Mouse (Mus musculus) layer of hippocampus, adult 9-11 months (tissue): ENCODE results near the gene Hormad2.

ENCODE experiments used
- DNase-seq: peaks from one replicate; pipeline ENCODE4 v3.0.0; 2022

Gene Hormad2

DNA sequence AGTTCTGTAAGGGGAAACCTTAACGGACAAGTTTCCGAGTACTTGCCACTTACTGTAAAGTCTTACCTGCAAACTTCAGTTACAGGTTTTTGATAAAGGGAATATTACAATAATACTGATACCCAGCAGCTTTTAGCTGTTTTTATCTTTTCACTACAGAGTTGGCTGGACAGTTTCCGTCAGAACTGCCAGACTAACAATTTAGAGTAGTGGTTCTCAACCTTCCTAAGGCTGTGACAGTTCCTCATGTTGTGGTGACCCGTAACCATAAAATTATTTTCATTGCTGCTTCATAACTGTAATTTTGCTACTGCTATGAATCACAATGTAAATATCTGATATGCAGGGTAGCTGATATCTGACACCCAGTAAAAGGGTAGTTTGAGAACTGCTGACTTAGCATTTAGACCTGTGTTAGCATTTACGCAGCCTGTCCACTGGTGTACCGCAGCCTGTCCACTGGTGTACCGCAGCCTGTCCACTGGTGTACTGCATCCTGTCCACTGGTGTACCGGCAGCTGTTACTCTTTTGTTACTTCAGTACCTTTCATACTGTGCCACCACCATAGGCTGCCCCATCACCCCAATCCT lies 104.1 kb downstream of the Hormad2 start:
- DNase-seq, result no peak

DNA sequence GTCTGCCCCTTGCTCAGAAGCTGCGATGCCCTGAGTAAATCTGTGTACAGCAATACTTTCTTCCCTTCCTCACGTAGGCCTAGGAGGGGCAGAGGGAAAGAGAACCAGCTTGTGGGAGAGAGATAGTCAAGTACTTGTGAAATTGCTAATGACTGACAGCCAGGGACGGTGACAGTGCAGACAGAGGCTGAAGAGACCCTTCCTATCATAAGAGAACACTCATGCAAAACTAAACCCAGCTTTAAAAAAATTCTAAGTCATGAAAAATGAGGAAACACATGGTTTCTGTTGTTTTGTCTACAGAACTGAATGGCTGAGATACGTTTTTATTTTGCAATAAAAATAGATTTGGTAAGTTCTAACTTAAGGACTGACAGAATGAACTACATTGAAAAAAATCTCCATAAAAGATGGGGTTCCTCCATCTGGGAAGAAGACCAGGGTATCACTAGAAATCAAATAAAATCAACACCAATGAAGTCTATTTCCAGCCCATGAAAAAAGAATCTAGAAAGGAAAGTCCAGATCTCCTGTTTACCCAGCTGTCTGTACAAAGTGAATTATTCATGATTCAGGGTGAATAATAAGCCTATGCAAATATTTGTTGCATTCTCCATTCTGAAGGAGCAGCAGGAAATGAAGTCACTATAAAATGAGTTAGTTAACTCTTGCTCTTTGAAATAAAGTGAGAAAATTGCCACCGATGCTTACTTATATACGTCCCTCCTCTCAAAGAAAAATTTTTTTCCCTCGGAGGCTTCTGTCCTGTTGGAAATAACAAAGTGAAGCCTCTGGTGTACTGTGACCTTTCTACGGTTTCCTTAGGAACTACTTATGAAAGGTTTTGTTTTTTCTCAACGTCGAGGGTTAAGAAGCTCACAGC lies 104.9 kb downstream of the Hormad2 start:
- DNase-seq, result no peak

DNA sequence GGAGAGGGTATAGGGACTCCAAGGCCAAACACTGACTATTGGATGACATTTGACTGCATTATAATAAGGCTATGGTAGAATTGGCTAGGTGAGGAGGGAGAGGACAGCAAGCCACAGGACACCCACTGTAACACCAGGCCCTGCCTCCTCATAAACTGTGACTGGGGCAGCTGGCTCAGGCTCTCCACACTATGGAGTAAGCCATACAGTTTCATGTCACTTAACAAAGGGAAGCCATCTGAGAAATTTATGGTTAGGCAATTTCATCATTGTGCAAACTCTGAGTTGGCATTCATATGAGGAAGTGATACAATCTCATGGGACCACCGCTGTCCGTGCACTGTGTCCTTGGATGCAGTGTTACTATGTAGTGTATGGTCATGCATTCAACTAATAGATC lies 107.9 kb downstream of the Hormad2 start:
- DNase-seq, result no peak

DNA sequence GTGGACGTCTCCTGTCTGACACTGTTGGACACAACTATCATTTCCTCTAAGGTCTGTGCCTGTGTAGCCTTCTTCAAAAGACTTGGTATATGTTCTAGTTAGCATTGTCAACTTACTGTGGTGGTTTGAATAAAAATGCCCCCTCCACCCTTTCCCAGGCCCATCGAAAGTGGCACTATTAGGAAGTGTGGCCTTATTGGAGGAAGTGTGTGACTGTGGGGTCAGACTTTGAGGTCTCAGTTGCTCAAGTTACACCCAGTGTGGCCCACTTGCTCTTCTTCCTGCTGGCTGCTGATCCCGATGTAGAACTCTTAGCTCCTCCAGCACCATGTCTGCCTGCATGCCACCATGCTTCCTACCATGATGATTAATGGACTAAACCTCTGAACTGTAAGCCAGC lies 112.7 kb downstream of the Hormad2 start:
- DNase-seq, result no peak

DNA sequence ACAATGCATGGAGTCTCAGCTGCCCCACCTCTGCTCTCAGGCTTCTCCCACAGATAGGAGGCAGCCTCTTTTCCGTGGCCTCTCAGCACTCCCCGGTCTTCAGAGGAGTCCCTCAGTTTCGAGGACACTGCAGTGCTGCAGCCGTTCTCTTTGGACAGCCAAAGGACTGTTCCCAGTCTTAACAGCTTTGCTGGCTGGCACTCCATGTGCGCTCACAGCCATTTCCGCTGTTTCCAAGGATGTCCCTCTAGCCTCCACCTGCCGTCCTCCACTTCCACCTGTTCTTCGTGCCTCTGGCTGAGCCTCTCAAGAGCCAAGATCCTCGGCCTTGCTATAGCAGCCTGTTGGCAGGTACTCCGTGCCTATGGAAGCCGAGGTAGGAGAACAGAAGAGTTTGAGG lies 117.4 kb downstream of the Hormad2 start:
- no peak for DNase-seq

DNA sequence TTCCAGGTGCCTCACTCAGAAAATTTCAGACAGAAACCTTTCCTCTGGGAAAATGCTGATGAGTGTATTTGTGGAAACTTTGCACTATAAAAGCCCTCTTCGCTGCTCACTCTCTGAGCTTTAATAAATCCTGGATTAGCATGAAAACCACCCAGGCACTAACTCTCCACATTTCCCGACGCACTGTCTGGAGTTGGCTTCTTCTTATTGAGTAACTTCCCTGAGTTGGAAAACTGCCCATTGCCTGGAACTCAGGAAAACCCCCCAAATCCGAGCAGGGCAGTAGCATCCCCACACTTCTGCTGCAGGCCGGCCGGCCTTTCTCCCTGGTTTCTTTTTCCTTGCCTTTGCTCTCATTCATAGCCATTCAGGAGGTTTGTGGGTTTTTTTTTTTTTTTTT lies 118.0 kb downstream of the Hormad2 start:
- DNase-seq, result no peak

DNA sequence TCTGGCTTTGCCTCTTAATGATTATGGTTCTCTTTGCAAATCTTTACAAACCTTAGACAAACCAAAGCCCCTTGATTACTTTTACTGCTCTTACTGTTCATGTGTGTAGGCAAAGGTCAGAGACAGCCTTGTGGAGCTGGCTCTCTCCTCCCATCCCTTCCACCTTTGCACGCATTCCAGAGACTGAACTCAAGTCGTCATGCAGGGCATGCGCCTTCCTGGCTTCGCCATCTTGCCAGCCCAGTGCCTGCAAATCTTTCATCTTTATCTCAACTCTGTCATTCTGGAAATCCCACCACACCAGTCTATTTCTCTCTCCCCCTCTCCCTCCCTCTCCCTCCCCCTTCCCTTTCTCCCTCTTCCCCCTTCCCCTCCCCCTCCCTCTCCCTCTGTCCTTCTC lies 120.0 kb downstream of the Hormad2 start:
- no peak for DNase-seq

DNA sequence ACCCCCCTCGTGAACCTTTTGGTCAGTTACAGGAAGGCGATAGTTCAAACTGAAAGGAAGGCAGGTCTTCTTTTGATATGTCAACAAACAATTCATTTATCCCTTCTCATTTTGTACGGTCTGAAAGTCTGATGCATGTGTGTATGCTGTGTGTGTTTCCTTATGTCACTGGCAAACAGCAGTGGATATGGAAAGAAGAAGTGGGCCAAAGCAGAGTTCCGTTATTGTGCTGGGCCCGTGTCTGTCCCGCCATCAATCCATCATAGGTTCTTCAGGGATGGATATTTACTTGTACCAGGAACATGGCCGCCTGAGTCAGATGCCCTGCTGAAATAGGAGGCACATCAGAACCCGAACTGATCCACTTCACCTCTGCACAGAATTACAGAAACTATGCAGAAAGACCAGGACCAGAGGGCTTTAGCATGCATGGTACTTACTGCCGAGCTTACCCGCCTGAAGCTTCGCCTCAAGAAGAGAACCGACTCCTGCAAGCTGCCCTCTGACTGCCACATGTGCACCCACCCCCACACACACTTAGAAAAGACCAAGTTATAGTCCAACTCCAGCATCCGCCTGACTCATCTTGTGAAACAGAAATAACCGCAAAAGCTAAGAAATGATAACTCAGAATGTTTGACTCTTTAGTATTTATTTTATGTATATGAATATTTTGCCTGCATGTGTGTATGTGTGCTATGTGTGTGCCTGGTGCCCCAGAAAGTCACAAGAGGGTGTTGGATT lies 121.5 kb downstream of the Hormad2 start:
- no peak for DNase-seq

DNA sequence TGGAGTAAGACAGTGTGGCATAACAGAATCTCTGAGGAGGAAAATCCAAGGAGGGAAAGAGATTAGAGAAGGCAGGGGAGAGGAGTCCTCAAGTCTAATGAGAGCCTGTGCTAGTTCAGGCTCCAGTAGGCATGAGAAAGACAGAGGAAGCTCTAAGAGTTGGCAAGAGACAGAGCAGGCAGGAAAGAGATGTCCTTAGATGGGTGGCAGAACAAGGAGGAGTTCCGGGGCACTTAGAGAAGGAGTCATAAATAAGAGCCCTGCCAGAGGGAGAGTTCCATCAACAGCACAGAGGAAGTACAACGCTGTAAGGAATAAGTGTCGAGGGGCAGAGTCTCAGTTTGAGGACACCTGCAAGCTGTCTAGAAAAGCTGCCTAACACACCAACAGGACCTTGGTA lies 122.9 kb downstream of the Hormad2 start:
- DNase-seq, result no peak

DNA sequence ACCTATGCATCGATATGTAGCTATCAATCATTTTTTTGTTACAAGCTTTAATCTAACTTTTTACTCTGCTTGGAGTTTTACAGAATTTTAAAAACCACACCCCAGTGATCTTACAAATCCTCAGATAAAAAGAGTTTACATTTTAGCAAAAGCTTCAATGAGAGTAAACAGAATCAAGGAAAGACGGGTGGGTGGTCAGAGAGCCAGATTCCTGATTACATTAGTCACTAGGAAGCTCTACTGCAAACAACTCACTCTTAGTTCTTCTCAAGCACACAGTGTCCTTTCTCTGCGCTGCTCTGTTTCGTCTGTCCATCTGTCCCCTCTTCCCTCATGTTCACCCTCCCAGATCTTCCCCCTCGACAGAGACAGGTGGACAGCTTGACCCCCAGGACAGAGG lies 123.6 kb downstream of the Hormad2 start:
- DNase-seq, result no peak

DNA sequence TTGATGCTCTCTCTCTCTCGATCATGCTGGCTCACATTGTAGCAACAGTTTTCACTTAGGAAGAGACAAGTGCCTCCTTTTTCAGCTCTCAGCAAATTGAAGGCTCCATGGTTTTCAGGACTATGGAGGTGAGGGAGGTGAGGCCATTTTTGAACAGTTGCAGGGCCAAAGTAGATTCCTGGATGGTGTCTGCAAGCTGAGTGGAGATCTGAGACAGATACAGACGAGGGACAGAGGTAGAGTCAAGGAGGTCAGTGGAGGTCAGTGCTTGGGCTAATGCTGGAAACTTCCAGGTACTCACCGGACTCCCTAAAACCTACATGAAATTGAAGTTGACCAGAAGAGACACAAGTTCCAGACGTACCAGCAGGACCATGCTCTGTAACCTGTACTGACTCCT lies 128.7 kb downstream of the Hormad2 start:
- no peak for DNase-seq

DNA sequence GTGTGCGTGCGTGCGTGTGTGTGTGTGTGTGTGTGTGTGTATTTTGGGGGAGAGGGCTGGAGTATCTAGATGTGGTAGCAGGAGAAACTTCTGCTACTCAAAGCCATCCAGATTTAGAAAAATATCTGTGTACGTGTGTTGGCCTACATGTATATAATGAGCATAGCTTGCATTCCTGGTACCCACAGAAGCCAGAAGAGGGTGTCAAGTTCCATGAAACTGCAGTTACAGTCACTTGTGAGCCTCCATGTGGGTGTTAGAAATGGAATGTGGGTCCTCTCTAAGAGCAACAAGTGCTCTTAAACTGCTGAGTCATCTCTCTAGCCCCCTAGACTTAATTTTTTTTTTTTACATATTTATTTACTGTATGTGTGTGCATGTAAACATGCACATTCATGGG lies 130.6 kb downstream of the Hormad2 start:
- DNase-seq, result no peak

DNA sequence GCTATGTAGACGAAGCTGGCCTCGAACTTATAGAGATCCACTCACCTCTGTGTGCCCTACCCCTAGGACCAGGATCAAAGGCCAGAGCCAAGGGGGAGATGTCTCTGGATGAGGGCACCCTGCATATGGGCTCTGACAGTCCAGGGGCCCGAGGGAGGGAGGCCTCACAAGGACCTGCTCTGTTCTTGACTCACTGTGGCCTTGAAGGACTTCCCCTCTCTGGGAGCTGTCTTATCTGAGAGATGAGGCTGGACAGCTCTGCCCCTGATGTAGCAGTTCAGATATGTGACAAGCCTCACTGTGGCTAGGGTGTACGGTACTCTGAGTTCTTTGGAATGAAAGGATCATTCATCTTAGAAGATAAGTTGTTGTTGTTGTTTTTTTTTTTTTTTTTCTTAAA lies 131.3 kb downstream of the Hormad2 start:
- no peak for DNase-seq

DNA sequence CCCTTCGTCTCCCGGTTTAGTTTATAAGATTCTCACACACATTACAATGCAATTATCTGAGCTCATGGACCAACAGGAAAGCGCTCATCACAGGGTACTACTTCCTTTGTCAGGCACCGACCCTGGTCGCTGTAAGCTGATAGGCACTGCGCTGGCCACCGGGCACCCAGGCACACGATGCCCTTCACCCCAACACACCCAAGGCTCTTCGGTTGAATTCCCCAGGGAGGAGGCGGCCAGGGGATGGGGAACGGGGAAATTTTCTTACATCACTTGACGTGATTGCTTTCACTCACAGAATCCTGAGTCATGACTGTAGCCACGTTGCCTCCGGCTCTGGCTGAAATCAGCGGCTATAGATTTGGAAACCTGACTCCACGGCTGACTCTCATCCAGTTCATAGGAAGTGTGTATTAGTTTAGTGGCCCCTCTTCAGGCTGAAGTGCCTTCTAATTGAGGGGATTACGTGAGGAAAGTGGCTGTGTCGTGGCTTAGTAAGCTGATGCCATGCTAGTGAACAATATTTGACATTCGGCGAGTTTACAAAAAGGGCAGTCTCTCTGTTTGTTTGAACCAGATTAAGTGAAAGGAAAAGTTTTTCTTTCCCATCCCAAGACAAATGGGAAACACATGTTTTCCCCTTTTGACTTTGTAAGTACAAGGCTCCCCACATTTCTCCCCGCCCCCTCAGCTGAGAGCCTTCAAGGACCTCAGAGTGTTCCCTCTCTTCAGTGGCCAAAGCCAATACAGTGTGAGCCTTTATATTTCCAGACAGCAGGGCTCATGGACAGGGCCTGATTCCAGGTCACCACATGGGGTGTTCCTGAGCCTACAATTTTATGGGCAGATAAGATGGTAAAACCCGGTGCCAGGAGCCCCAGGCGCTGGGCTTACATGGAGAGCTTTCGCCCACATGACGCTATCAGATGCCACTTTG lies 132.1 kb downstream of the Hormad2 start:
- DNase-seq, result no peak

DNA sequence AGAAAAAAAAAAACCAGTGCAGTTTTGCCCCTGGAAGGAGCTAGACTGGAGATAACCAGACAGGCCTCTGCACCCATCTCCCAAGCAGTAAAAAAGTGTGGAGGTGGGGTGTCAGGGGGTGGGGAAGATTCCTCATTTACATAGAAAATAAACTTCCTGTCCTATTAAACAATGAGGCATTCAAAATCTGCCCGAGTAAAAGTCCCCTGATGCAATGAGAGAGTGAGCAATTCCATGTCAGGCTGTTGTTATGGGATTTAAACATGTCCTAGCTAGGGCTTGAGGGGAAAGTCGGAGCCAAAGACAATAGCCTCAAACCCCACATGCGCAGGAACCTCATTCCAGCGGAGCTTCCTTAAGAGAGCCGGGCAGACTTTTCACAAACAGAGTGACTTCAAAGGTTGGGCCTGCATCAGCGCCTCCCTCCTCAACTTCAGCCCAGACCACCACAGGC lies 132.8 kb downstream of the Hormad2 start:
- no peak for DNase-seq

DNA sequence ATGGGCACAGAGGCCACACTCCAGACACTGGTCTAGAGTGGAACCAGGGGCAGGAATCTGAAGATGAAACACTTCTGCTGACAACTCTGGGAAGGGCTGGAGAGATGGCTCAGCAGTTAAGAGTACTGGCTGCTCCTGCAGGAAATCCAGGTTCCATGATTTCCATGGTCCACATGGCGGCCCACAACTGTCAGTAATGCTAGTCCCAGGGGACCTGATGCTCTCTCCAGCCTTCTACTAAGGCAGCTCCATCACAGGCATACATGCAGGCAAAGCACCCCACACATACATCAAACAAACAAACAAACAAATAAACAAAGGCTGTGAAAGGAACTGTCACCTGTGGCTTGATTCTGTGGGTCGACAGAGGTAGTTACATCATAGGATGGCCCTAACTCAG lies 134.8 kb downstream of the Hormad2 start:
- DNase-seq, result no peak

DNA sequence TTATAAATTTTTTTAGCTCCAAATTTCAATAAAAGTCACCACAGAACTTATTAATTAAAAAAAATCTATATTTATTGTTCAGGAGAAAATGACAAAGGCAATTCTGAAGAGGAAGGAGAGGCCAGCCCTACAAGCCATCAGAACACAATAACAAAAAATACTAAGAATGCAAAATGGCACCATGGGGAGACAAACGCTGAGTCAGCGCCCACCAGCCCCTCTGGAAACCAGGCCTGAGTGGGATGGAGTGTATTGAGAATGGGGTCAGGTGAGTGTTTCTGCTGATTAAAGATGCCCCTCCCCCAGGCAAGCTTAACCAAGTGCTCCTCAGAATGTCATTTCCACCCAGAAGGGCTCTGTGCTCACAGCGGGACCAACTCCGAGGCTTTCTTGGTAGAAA lies 135.8 kb downstream of the Hormad2 start:
- DNase-seq, result no peak

DNA sequence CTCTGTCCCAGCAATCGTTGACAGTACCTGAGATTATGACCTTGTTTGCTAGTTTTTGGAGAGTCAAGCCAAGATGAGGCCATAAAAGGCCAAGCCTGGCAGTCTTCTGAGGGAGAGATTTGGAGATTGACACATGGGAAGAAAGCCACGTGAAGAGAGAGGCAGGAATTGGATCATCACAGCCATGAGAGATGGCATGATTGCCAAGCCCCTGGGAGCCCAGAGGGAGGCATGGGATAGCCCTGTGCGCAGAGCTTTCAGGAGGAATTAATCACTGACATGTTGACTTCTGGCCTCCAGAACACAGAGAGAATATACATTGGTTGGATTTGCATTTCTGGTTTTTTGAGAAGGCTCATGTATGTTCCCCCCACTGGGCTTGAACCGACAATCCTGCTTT lies 136.7 kb downstream of the Hormad2 start:
- DNase-seq, result no peak

DNA sequence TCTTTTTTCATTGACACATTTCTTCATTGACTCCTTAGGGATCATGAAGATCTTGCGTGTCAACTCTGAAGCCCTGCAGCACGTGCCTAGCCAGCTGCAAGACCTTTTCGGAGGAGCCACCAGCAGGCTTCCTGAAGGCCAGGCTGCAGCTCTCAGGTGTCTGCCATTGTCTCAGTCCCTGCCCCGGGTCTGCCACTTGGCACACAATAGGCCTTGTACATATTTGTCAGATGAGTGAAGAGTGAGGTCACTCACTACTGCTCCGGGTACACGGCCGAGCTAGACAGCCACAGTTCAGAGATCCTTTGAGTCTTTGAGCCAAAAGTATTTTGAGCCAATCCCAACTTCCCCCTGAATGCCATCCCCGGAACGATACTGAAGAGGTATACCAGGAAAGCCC lies 137.9 kb downstream of the Hormad2 start:
- no peak for DNase-seq

DNA sequence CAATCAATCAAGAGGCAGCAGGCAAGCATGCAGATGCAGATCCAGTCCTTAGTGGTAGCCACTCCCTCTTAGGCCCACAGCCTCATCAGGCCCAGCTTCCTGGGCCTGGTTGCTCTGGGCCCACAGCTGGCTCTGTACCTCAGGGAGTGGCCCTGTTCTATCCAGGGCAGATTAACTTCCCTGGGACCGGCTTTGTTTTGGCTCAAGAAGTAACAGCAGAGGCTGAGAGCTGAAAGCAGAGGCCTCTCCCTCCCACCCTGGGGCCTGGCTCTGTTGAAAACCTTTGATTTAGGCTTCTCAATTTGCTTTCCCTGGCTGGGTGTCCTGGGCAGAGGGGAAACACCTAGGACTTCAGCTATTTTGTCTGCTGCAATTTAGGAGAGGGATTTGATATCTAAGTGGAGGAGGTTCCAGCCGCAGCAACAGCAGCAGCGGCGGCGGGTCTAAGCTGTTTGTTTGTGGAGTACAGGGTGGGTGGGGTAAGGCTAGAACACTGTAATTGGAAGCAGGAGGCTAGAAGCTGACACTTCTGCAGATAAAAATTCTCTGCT lies 138.5 kb downstream of the Hormad2 start:
- no peak for DNase-seq

DNA sequence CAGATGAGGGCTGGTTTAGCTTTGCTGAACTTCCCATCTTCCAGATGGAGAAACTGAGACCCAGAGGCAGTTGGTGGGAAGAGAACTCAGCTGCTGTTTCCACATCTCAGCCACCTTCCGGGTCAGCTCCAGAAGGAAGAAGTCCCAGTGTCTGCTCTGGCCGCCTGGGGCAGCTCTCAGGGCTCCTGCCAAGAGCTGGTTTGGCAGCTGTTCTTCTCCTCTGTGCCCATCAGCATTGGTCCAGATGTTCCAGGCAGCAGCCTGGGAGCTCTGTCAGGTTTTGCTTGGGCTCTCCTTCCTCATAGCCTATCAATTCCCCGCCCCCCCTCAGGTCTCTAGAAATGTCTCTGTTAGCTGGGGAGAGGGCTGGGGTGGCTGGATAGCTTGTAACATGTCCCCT lies 140.2 kb downstream of the Hormad2 start:
- no peak for DNase-seq

DNA sequence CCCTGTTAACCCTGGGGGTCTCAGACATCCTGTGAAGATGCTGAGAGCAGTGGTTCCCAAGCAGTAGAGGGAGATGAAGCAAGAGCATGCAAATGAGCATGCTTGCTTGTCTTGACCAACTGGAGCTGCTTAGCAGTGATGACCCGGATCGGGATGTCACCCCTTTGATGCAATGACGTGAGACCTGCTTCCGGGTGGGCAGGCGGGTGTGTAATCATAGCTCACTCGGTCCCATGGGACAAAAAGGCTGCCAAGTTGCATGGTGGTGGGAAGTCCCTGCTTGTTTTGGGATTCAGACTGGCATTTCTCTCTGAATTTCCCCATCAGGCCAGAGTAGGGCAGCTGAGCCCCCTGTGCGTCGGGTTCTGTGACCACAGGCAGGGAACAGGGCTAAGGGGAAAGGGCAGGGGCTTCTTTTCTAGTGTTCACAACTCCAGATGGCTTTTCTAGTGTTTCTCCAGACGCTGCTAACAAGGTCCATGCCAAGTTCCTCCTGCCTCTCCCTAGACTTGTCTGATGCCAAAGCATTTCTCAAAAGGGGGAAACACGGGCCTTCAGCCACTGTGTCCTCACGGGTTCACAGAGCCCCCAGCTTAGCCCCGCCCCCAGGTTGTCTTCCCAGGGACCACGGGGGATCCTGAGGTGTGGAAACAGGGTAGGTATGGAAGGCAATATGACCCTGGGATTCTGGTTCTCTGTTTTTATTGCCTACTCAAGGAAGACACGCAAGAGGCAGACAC lies 141.0 kb downstream of the Hormad2 start:
- DNase-seq, result no peak
